Mouse (Mus musculus) brain, embryonic 14.5 days (tissue): ENCODE measurements around the gene Cobl. TPM values are rescaled to one million over a fixed set of nuclear protein-coding genes. Genes with fewer than 3 reads are reported as not detected.

Experiments used
- DNase-seq: peaks from one replicate; pipeline ENCODE4 v3.0.0-alpha.2; 2011; ENCODE audit warnings: low read depth
- CTCF ChIP-seq: fragments of 200-500 bp; IDR thresholded peaks from 2 replicates; pipeline ENCODE4 v1.5.1; 2012; ENCODE audit warnings: inconsistent platforms, mild to moderate bottlenecking, moderate library complexity, borderline replicate concordance; ENCODE audit not compliant: insufficient read depth, insufficient read length; ENCODE audit errors: extremely low read depth
- POLR2A ChIP-seq: fragments of 200-500 bp; IDR thresholded peaks from 2 replicates; pipeline ENCODE4 v1.6.1; 2012; ENCODE audit warnings: mild to moderate bottlenecking, inconsistent platforms, borderline replicate concordance; ENCODE audit not compliant: poor library complexity, insufficient read depth, insufficient read length, severe bottlenecking; ENCODE audit errors: extremely low read depth
- polyA plus RNA-seq: library from polyadenylated mRNA; depleted of rRNA; stranded (reverse); fragments of >200 nt; gene quantifications from 2 replicates; pipeline ENCODE4 v1.2.3, GENCODE M21; 2012; rRNA removed

The Cobl gene
- 6.4 and 13.8 TPM in 2 replicates for polyA plus RNA-seq

- no peak for TF ChIP-seq CTCF
- no peak for TF ChIP-seq POLR2A
- peak; percentile 52 for DNase-seq
These were observed at the start of gene Cobl for GRCm38 (mm10) chr11:12464181-12465162. Gene Cobl, minus strand, starts transcription at chr11:12464960.

- no peak for TF ChIP-seq POLR2A
- TF ChIP-seq CTCF = no peak
- peak; percentile 13 for DNase-seq
These were observed 49.0 kb upstream of the Cobl start for GRCm38 (mm10) chr11:12513796-12514195.

GRCm38 (mm10) chr11:12506371-12506890 is 41.7 kb upstream of the Cobl start:
- DNase-seq = no peak
- TF ChIP-seq POLR2A = no peak
- TF ChIP-seq CTCF = no peak

GRCm38 (mm10) chr11:12503756-12504155 is 39.0 kb upstream of the Cobl start:
- DNase-seq = peak; percentile 75
- no peak for TF ChIP-seq POLR2A
- TF ChIP-seq CTCF = no peak

- DNase-seq = no peak
- TF ChIP-seq CTCF = no peak
- no peak for TF ChIP-seq POLR2A
These were observed 37.0 kb upstream of the Cobl start for GRCm38 (mm10) chr11:12501721-12502120.

- no peak for DNase-seq
- TF ChIP-seq POLR2A (no peak), CTCF (no peak)
These were observed 29.0 kb upstream of the Cobl start for GRCm38 (mm10) chr11:12493791-12494190.

- DNase-seq = no peak
- no peak for TF ChIP-seq POLR2A
- TF ChIP-seq CTCF = no peak
These were observed 15.2 kb upstream of the Cobl start for GRCm38 (mm10) chr11:12479856-12480403.

GRCm38 (mm10) chr11:12474299-12474935 is 9.7 kb upstream of the Cobl start:
- no peak for DNase-seq
- TF ChIP-seq CTCF (no peak), POLR2A (no peak)

- no peak for DNase-seq
- TF ChIP-seq CTCF = no peak
- TF ChIP-seq POLR2A = no peak
These were observed 9.0 kb upstream of the Cobl start for GRCm38 (mm10) chr11:12473625-12474298.

GRCm38 (mm10) chr11:12469638-12470037 is 4.9 kb upstream of the Cobl start:
- TF ChIP-seq POLR2A = no peak
- no peak for TF ChIP-seq CTCF
- DNase-seq = no peak

- DNase-seq = no peak
- TF ChIP-seq POLR2A (no peak), CTCF (no peak)
These were observed 3.9 kb upstream of the Cobl start for GRCm38 (mm10) chr11:12468661-12469060.

GRCm38 (mm10) chr11:12467836-12468235 is 3.1 kb upstream of the Cobl start:
- TF ChIP-seq POLR2A (no peak), CTCF (no peak)
- DNase-seq = no peak
